Mouse (Mus musculus): ENCODE results near the gene Rgcc. TPM values are rescaled to one million over a fixed set of nuclear protein-coding genes. Genes with fewer than 3 reads are reported as not detected.

Gene Rgcc
- total RNA-seq, 2 experiments from 2014 or later = 31.7 to 34.9 TPM

DNA sequence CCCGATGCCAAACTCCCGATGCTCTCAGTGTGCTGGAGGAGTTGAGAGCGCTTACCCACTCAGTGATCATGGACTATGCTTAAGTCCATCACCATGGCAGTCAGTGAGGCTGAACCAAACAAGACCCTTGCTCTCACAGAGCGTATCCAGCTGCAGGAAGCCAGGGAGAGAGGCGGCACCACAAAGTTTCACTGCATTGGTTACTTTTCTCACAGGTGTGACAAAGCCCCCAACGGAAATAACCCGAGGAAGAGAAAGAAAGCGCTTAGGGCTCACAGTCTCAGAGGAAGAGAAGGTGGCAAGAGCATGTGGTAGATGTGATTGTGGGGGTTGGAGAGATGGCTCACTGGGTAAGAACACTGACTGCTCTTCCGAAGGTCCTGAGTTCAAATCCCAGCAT is 21.0 kb downstream of the Rgcc start:
- DNase-seq (ENCODE audit: low spot score in 2 of 2) = no peak

GRCm38 (mm10) chr14:79279494-79279893 is 22.0 kb downstream of the Rgcc start:
- DNase-seq (ENCODE audit: low spot score in 2 of 2) = no peak

DNA sequence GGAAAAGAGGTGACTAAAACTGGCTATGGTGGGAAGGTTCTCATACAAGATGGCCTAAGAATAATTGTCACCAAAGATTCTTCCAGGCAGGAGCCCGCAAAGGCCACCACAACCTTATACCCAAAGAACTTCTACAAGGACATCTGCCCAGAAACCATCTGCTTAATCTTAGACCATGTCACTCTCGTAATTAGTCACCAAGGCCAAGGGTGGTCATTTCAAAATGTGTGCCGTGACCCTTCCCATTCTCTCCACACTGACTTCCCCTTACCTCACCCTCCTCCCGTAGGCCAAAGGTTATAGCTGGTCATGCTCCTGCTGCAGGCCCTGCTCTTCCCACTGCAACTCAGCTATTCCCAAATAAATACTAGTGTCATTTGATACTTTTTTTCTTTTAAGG is 22.5 kb downstream of the Rgcc start:
- DNase-seq (ENCODE audit: low spot score in 2 of 2) = no peak

DNA sequence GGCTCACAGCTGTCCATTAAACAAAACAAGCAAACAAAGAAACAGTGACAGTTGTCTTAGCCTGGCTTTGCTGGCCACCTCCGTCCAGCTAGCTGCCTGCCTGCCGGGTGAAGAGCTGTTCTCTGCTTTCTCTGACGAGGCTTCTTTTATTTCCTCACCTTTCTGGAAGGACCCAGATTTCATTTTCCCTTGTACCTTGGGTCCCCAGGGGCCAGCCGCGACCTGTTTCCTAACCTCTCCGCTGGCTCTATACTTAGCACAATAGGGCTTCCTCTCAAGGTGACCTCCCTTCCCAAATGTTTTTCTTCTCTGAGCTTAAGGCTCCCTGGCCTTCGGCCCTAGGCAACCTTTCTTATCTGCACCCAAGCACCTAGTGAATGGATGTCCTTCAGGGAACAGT is 23.5 kb downstream of the Rgcc start:
- DNase-seq (ENCODE audit: low spot score in 2 of 2) = no peak

- DNase-seq (ENCODE audit: low spot score in 2 of 2) = no peak
Measured at GRCm38 (mm10) chr14:79275870-79276395, 25.5 kb downstream of the Rgcc start.

DNA sequence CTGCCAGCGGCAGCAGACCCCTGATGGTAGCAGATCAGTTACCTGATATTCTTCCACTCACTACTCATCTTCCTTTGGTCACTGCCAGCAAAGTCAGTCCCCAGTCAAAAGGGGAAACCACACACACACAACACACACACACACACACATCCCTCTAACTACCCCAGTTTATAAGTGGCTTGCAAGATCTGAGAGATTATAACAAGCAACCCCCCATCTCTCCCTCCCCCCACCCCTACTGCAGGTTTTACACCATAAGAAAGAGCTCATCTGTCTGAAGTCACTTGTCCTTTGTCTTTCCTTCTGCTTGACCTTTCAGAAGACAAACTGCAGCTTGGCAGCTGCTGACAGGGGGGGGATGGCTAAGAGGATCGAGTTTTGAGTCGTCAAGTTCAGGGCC is 26.0 kb downstream of the Rgcc start:
- DNase-seq (ENCODE audit: low spot score in 2 of 2) = no peak

DNA sequence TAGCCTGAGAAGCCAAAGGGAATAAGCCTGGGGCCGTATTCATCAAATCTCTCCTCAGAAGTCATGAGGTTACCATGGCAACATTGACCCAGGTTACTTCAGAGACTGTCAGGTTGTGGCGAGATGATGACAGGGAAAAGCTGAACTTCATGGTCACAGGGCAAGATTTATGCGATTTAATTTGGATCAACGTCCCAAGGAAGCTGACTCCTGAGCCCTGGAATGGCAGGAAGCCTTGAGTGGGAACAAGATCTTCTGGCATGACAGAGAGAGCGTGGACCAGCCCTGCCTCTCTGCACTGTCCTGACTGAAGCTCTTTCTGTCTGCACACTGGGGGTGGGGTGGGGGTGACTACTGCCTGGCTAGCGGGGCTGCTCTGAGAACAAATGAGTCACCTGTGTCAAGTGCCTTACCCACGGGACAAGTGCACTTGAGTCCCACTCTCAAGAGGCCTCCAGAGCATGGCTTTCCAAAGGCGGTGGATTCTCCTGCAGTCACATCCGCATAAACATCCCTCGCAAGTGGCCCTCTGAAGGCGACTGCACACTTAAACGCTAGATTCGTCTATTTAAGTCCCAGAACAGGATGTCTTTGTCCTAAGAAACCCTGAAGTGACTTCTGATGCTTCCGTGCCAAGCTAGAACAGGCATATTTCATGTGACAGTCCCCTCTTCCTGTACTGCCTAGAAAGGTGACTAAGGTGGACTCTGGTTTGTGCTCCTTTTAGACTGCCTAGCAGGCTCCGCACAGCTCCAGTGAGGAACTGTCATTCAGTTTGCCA is 27.6 kb downstream of the Rgcc start:
- DNase-seq (ENCODE audit: low spot score in 2 of 2) = no peak

GRCm38 (mm10) chr14:79272991-79273390 is 28.5 kb downstream of the Rgcc start:
- no peak for DNase-seq (ENCODE audit: low spot score in 2 of 2)

DNA sequence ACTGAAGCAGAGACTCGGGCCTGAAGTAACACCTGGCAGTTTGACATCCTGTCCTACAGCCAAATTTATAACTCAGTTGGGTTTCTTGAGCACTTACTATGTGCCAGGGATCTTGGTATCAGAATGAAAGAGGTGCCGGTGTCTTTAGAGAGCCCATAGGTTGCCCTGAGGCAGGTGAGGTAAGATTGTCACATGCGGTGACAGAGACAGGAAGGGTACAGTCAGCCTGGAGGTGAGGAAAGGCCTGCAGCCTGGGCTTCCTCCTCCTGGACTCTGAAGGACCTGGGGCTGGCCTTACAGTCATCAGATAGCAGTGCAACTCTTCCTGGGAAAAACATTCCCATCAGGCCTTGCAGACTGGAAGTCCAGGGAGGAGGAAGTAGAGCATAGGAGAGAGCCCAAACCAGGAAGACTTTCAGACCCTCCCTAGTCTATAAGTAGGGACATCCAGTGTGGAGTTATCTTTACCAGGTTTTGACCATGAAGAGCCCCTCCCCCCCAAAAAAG is 29.2 kb downstream of the Rgcc start:
- DNase-seq (ENCODE audit: low spot score in 2 of 2) = no peak

DNA sequence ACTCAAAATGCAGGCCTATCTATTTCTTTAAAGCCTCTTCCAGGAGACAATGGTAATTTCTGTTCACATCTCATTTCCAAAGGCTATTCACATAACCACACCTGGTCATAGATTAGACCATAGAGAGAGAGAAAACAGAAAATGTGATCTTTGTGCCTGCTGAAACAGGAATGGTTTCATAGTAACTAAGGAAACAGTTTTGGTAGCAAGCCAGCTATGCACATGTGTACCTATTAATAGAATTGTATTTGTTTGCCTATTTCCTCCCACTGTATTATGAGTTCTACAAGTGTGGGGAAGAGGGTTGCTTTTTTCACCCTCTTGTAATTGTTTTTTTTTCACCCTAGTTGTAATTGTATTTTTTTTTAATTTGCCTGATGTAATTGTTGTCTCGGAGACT is 31.9 kb downstream of the Rgcc start:
- DNase-seq (ENCODE audit: low spot score in 2 of 2) = no peak

DNA sequence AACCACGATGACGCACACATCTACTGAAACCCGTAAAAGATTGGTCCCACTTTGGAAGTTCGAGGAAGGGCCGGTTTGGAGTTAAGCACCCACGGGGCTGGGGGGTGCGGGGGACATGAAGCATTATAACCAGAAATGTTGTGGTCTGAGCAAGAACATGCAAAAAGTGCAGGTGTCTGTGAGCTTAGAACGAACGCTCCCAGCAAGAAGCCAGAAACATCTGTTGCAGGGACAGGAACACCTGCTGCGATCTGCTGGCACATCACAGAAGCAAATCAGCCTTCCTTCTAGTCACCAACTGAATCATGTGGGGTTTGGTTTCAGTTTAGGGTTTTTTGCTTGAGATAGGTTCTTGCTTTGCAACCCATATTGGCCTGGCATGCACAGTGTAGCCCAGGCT is 33.6 kb downstream of the Rgcc start:
- DNase-seq (ENCODE audit: low spot score in 2 of 2) = no peak

DNA sequence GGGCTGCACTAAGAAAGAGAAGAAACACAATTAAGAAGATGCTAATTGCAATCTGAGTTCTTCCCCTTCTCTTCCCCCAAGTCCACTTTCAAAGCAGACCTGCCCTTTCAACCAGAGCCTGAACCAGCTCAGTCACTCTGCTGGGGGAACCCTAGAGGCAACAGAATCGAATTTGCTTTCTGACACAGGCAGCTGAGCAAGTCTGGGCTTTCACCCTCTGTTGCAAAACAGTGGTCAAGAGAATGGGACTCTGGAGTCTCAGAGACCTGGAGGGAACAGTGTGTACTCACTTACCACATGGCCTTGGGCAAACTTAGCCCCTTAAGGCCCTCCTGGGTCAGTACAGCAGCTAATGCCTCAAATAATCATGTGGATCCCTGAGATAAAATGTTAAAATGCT is 34.1 kb downstream of the Rgcc start:
- no peak for DNase-seq (ENCODE audit: low spot score in 2 of 2)

DNA sequence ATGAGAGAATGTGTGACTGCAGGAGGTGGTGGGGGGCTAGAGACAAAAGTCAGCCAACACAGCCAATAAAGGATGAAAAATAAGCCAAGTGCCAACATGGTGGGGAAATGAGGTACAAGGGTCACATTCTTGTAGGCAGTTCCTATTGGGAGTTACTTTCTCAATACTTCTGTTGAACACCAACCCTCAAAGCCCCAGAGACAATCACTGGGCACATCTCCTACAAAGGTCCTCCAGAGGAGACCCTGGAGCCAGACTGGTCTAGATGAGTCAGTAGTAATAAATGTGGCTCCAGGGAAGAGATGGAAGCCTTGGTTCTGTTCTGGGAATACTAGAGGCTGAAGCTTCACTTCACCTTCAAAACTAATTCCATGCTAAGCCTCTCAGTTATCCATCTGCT is 35.0 kb downstream of the Rgcc start:
- DNase-seq (ENCODE audit: low spot score in 2 of 2) = no peak

DNA sequence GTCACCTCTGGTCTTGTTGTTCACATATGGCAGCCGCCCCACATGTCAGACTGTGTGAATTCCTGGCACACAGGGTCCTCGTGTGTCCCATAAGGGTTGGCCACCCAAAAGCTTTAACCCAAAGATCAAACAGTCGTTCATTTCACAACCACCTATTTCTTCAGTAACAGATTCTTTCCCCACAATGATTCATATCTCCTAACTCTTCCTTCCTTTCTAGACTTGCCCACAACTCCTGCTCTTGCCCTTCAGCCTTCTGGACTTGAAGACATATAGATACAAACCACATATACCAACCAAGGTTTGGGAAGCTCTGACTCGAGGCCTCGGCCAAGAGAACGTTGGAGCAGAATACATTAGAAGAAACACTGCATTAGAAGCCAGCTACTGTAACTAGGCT is 35.7 kb downstream of the Rgcc start:
- DNase-seq (ENCODE audit: low spot score in 2 of 2) = no peak

- DNase-seq (ENCODE audit: low spot score in 2 of 2) = no peak
Measured at GRCm38 (mm10) chr14:79263321-79263720, 38.1 kb downstream of the Rgcc start.

DNA sequence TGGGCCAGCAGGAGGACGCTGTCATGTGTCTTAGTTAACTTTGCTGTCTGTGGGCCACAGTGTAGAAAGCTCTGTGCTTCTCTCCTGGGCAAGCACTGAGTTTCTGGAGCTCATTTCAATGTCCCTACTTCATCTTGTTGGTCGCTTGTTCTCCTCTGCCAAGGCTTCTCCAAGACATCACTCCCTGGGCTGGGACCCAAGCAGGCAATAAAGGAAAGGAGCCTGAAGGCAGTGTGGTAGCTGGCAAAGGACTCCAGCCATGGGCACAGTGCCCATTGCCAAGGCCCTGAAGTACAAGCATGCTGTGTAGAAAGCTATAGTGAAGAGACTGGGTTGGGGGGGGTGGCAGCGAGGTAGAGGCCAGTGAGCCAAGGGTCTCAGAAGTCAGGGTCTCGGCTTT is 38.8 kb downstream of the Rgcc start:
- DNase-seq (ENCODE audit: low spot score in 2 of 2) = no peak

DNA sequence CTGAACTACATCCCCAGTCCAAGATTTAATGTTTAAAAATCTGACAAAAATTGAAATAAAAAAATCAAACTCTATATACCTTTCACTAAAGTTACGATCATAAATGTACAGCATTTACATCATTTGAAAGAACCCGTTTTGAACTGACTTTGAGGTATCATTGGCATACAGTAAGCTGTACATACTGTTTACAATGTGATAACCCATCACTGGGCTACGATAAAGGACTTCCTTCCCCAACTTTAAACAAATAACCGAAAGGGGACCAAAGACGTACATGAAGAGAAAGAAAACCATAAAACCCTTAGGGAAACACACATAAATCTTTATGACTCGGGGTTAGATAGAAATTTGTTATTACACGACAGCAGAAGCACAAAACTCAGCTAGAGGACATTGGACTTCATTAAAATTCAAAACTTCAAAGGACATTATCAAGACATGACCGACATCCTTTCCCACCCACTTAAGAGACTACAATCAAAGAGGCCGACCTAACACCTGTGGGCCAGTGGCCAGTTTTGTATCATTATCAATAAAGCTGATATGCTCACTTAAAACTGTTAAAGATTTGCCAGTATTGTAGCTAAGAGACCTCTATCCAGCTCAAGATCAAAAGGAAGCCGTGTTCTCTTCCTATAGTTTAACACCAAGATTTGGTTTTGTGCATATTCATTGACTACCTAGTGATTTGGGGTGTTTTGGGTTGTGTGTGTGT is 42.2 kb downstream of the Rgcc start:
- DNase-seq (ENCODE audit: low spot score in 2 of 2) = no peak

GRCm38 (mm10) chr14:79256656-79257055 is 44.8 kb downstream of the Rgcc start:
- no peak for DNase-seq (ENCODE audit: low spot score in 2 of 2)

GRCm38 (mm10) chr14:79255786-79256185 is 45.7 kb downstream of the Rgcc start:
- no peak for DNase-seq (ENCODE audit: low spot score in 2 of 2)

GRCm38 (mm10) chr14:79251727-79252285 is 49.6 kb downstream of the Rgcc start:
- no peak for DNase-seq (ENCODE audit: low spot score in 2 of 2)

- DNase-seq (ENCODE audit: low spot score in 2 of 2) = no peak
Measured at GRCm38 (mm10) chr14:79244571-79244970, 56.9 kb downstream of the Rgcc start.

Measured in gastrocnemius, postnatal 4 days (tissue).